Mouse (Mus musculus) spleen, adult 2 months (tissue): ENCODE data around the gene 1700042G07Rik. TPM values are rescaled to one million over a fixed set of nuclear protein-coding genes. Genes with fewer than 3 reads are reported as not detected.

ENCODE experiments used
- DNase-seq, 2 experiments: peaks; one replicate each; pipeline versions ENCODE4 v3.0.0 to v3.0.0-alpha.2; 2012 to 2021; ENCODE audit warnings: low spot score in 2 of 2, low read depth in 1 of 2
- H3K27ac ChIP-seq: fragments of 200-500 bp; 2 replicates; pipeline ENCODE4 v1.5.1; 2012; ENCODE audit warnings: low read length, inconsistent platforms; ENCODE audit not compliant: insufficient read depth
- H3K27me3 ChIP-seq: fragments of 200-500 bp; 2 replicates; pipeline ENCODE4 v1.6.1; 2012; ENCODE audit warnings: mild to moderate bottlenecking, moderate library complexity, low read length, inconsistent platforms; ENCODE audit not compliant: control insufficient read depth, insufficient read depth
- H3K36me3 ChIP-seq: fragments of 200-500 bp; 2 replicates; pipeline ENCODE4 v1.6.1; 2012; ENCODE audit warnings: mild to moderate bottlenecking, low read length, inconsistent platforms; ENCODE audit not compliant: control insufficient read depth, insufficient read depth
- H3K4me1 ChIP-seq: fragments of 200-500 bp; 2 replicates; pipeline ENCODE4 v1.6.1; 2011; ENCODE audit warnings: inconsistent platforms; ENCODE audit not compliant: control insufficient read depth, insufficient read depth, insufficient read length
- H3K4me3 ChIP-seq: fragments of 200-500 bp; 2 replicates; pipeline ENCODE4 v1.5.1; 2011; ENCODE audit warnings: mild to moderate bottlenecking, inconsistent platforms; ENCODE audit not compliant: insufficient read depth, insufficient read length; ENCODE audit errors: extremely low read depth
- CTCF ChIP-seq: fragments of 200-500 bp; IDR thresholded peaks from 2 replicates; pipeline ENCODE4 v1.5.1; 2011; ENCODE audit warnings: mild to moderate bottlenecking, inconsistent platforms; ENCODE audit not compliant: insufficient read depth, insufficient read length, insufficient replicate concordance; ENCODE audit errors: extremely low read depth
- POLR2A ChIP-seq: fragments of 200-500 bp; IDR thresholded peaks from 2 replicates; pipeline ENCODE4 v1.6.1; 2011; ENCODE audit warnings: low read depth, low read length, inconsistent platforms
- WGBS: fragments of 180-500 bp; shearing (Covaris S2); methylation state at CpG from one replicate; pipeline ENCODE4 v1.1.7; 2018; 5-methylcytosine and 5-hydroxymethylcytosine counted together
- polyA plus RNA-seq: library from polyadenylated mRNA; depleted of rRNA; stranded (reverse); fragments of >200 nt; gene quantifications from 2 replicates; pipeline ENCODE4 v1.2.3, GENCODE M21; 2012

1700042G07Rik gene
- polyA plus RNA-seq, 1 experiment, result not detected

- WGBS, result 16% methylated on average over 5 of the region's 5 CpGs
- Histone ChIP-seq H3K27ac (peak overlapping the region; percentile 73), H3K27me3 (no peaks in the 10 kb centered on the region), H3K4me3 (no peak overlapping the region), H3K4me1 (peaks cover 17% of the 10 kb centered on the region; the same call in 1 of the 2 replicates), H3K36me3 (no peaks in the 10 kb centered on the region)
- no peak for TF ChIP-seq CTCF
- TF ChIP-seq POLR2A, result no peak
- DNase-seq, result peak in 1 of 2 experiments; percentile 59
Measured at GRCm38 (mm10) chr4:116177140-116177539, 4.0 kb downstream of the 1700042G07Rik start.

GRCm38 (mm10) chr4:116182079-116182478, 8.9 kb downstream of the 1700042G07Rik start:
- Histone ChIP-seq H3K4me3 (no peak overlapping the region), H3K27ac (no peak overlapping the region), H3K27me3 (peaks cover 1% of the 10 kb centered on the region; the same call in 1 of the 2 replicates), H3K36me3 (no peaks in the 10 kb centered on the region), H3K4me1 (peaks cover 3% of the 10 kb centered on the region; the same call in 1 of the 2 replicates)
- TF ChIP-seq POLR2A (no peak), CTCF (no peak)
- 86% methylated on average over 3 of the region's 3 CpGs for WGBS
- DNase-seq, result no peak

- no peak for TF ChIP-seq CTCF
- no peak for TF ChIP-seq POLR2A
- WGBS, result 68% methylated on average over 12 of the region's 12 CpGs
Measured at GRCm38 (mm10) chr4:116182745-116183144, 9.6 kb downstream of the 1700042G07Rik start.

GRCm38 (mm10) chr4:116185083-116185482, 11.9 kb downstream of the 1700042G07Rik start:
- Histone ChIP-seq H3K4me1 (no peaks in the 10 kb centered on the region), H3K4me3 (no peak overlapping the region), H3K36me3 (no peaks in the 10 kb centered on the region), H3K27me3 (peaks cover 1% of the 10 kb centered on the region; the same call in 1 of the 2 replicates), H3K27ac (no peak overlapping the region)
- WGBS, result 75% methylated on average over 4 of the region's 4 CpGs
- TF ChIP-seq CTCF, result no peak
- no peak for TF ChIP-seq POLR2A
- DNase-seq, result no peak

More at GRCm38 (mm10) chr4:116182745-116183144, 9.6 kb downstream of the 1700042G07Rik start:
- H3K27me3 ChIP-seq, result peaks cover 1% of the 10 kb centered on the region; the same call in 1 of the 2 replicates
- H3K4me3 ChIP-seq, result no peak overlapping the region
- no peak overlapping the region; the same call in 1 of the 2 replicates for H3K27ac ChIP-seq
- H3K4me1 ChIP-seq, result no peaks in the 10 kb centered on the region
- H3K36me3 ChIP-seq, result no peaks in the 10 kb centered on the region
- no peak for DNase-seq

GRCm38 (mm10) chr4:116192286-116192835, 19.2 kb downstream of the 1700042G07Rik start:
- Histone ChIP-seq H3K27me3 (no peaks in the 10 kb centered on the region), H3K27ac (no peak overlapping the region), H3K4me1 (no peaks in the 10 kb centered on the region), H3K4me3 (no peak overlapping the region), H3K36me3 (no peaks in the 10 kb centered on the region)
- TF ChIP-seq POLR2A, result no peak
- TF ChIP-seq CTCF, result no peak
- 28% methylated on average over 4 of the region's 4 CpGs for WGBS
- no peak for DNase-seq

GRCm38 (mm10) chr4:116193583-116194383, 20.6 kb downstream of the 1700042G07Rik start:
- Histone ChIP-seq H3K27ac (no peak overlapping the region), H3K4me3 (no peak overlapping the region), H3K27me3 (no peaks in the 10 kb centered on the region), H3K36me3 (no peaks in the 10 kb centered on the region), H3K4me1 (no peaks in the 10 kb centered on the region)
- whole genome bisulfite sequencing, result 83% methylated on average over 9 of the region's 9 CpGs
- TF ChIP-seq POLR2A (no peak), CTCF (no peak)
- DNase-seq, result no peak

- Histone ChIP-seq H3K27ac (no peak overlapping the region), H3K27me3 (no peaks in the 10 kb centered on the region), H3K4me3 (no peak overlapping the region), H3K36me3 (no peaks in the 10 kb centered on the region), H3K4me1 (no peaks in the 10 kb centered on the region)
- TF ChIP-seq POLR2A, result no peak
- TF ChIP-seq CTCF, result no peak
- WGBS, result 80% methylated on average over 2 of the region's 2 CpGs
- DNase-seq, result no peak
Measured at GRCm38 (mm10) chr4:116198422-116198821, 25.2 kb downstream of the 1700042G07Rik start.
